Mouse (Mus musculus): ENCODE measurements around the gene Slc16a4. TPM values are rescaled to one million over a fixed set of nuclear protein-coding genes. Genes with fewer than 3 reads are reported as not detected.

Gene Slc16a4
- polyA plus RNA-seq, 1 experiment, result 0.05 TPM

DNA sequence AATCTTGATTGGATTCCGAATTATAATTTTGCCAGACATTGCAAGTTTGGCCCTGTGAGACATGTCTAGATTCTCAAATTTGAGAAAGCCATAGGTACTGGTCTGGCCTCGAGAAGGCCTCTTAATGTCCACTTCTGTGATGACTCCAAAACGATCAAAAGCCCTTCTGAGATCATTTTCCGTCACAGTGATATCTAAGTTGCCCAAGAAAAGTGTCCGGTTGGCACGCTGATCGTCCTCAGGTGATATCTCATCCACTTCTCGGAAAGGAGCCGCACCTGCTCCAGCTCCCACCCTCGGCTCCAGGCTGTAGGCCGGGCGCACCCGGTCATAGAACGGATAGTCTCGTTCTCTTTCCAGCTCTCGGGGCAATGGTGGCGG lies 40.7 kb downstream of the Slc16a4 start:
- no peak for DNase-seq (ENCODE audit: low read depth in 1 of 2, low spot score in 2 of 2)
- TF ChIP-seq CTCF (IDR thresholded peaks at IDR 0.05; ENCODE audit: extremely low read depth, insufficient read depth, insufficient read length, insufficient replicate concordance), result no peak
- no peak for TF ChIP-seq POLR2A (IDR thresholded peaks at IDR 0.05; ENCODE audit: low read depth, low read length)
- H3K27ac ChIP-seq (ENCODE audit: insufficient read depth, low read length), result no peak overlapping the region

GRCm38 (mm10) chr3:107332127-107332959 lies 41.3 kb downstream of the Slc16a4 start:
- Histone ChIP-seq H3K27ac (ENCODE audit: insufficient read depth, low read length) (peak overlapping the region; percentile 82), H3K36me3 (ENCODE audit: control insufficient read depth, insufficient read depth, low read length) (peaks cover 11% of the 10 kb centered on the region), H3K4me3 (ENCODE audit: extremely low read depth, insufficient read depth, insufficient read length) (peak overlapping the region; percentile 96), H3K4me1 (ENCODE audit: control insufficient read depth, insufficient read depth, insufficient read length) (peaks cover 13% of the 10 kb centered on the region; the same call in 1 of the 2 replicates), H3K27me3 (ENCODE audit: control insufficient read depth, insufficient read depth, low read length) (no peaks in the 10 kb centered on the region)
- TF ChIP-seq CTCF (IDR thresholded peaks at IDR 0.05; ENCODE audit: extremely low read depth, insufficient read depth, insufficient read length, insufficient replicate concordance) (no peak), POLR2A (IDR thresholded peaks at IDR 0.05; ENCODE audit: low read depth, low read length) (no peak)
- DNase-seq (ENCODE audit: low read depth in 1 of 2, low spot score in 2 of 2), result peak in 1 of 2 experiments; percentile 12
- WGBS, result under 1% methylated on average over 75 of the region's 75 CpGs

More for the DNA sequence above, 40.7 kb downstream of the Slc16a4 start:
- peaks cover 13% of the 10 kb centered on the region; the same call in 1 of the 2 replicates for H3K4me1 ChIP-seq (ENCODE audit: control insufficient read depth, insufficient read depth, insufficient read length)
- H3K36me3 ChIP-seq (ENCODE audit: control insufficient read depth, insufficient read depth, low read length), result peaks cover 11% of the 10 kb centered on the region
- WGBS, result 37% methylated on average over 17 of the region's 17 CpGs
- no peaks in the 10 kb centered on the region for H3K27me3 ChIP-seq (ENCODE audit: control insufficient read depth, insufficient read depth, low read length)
- peak overlapping the region; percentile 96 for H3K4me3 ChIP-seq (ENCODE audit: extremely low read depth, insufficient read depth, insufficient read length)

GRCm38 (mm10) chr3:107332960-107333380 lies 41.9 kb downstream of the Slc16a4 start:
- Histone ChIP-seq H3K27me3 (ENCODE audit: control insufficient read depth, insufficient read depth, low read length) (no peaks in the 10 kb centered on the region), H3K27ac (ENCODE audit: insufficient read depth, low read length) (peak overlapping the region; percentile 93), H3K36me3 (ENCODE audit: control insufficient read depth, insufficient read depth, low read length) (peaks cover 11% of the 10 kb centered on the region), H3K4me1 (ENCODE audit: control insufficient read depth, insufficient read depth, insufficient read length) (peaks cover 13% of the 10 kb centered on the region; the same call in 1 of the 2 replicates), H3K4me3 (ENCODE audit: extremely low read depth, insufficient read depth, insufficient read length) (peak overlapping the region; percentile 96)
- DNase-seq (ENCODE audit: low read depth in 1 of 2, low spot score in 2 of 2), result peak; percentile 88 to 99
- TF ChIP-seq POLR2A (IDR thresholded peaks at IDR 0.05; ENCODE audit: low read depth, low read length) (peak; percentile 62), CTCF (IDR thresholded peaks at IDR 0.05; ENCODE audit: extremely low read depth, insufficient read depth, insufficient read length, insufficient replicate concordance) (no peak)
- WGBS, result under 1% methylated on average over 37 of the region's 37 CpGs

GRCm38 (mm10) chr3:107333381-107334201 lies 42.6 kb downstream of the Slc16a4 start, which contains the start of gene Rbm15:
TSS of gene Rbm15 (minus strand) at chr3:107333673.
- Histone ChIP-seq H3K27ac (ENCODE audit: insufficient read depth, low read length) (peak within 1 kb of the TSS; percentile 93), H3K36me3 (ENCODE audit: control insufficient read depth, insufficient read depth, low read length) (peaks cover 11% of the 10 kb centered on the region), H3K27me3 (ENCODE audit: control insufficient read depth, insufficient read depth, low read length) (no peaks in the 10 kb centered on the region), H3K4me3 (ENCODE audit: extremely low read depth, insufficient read depth, insufficient read length) (peak within 1 kb of the TSS; percentile 96), H3K4me1 (ENCODE audit: control insufficient read depth, insufficient read depth, insufficient read length) (peaks cover 13% of the 10 kb centered on the region; the same call in 1 of the 2 replicates)
- peak; percentile 92 to 100 for DNase-seq (ENCODE audit: low read depth in 1 of 2, low spot score in 2 of 2)
- under 1% methylated on average over 62 of the region's 62 CpGs for WGBS
- peak; percentile 73 for TF ChIP-seq POLR2A (IDR thresholded peaks at IDR 0.05; ENCODE audit: low read depth, low read length)
- no peak for TF ChIP-seq CTCF (IDR thresholded peaks at IDR 0.05; ENCODE audit: extremely low read depth, insufficient read depth, insufficient read length, insufficient replicate concordance)

DNA sequence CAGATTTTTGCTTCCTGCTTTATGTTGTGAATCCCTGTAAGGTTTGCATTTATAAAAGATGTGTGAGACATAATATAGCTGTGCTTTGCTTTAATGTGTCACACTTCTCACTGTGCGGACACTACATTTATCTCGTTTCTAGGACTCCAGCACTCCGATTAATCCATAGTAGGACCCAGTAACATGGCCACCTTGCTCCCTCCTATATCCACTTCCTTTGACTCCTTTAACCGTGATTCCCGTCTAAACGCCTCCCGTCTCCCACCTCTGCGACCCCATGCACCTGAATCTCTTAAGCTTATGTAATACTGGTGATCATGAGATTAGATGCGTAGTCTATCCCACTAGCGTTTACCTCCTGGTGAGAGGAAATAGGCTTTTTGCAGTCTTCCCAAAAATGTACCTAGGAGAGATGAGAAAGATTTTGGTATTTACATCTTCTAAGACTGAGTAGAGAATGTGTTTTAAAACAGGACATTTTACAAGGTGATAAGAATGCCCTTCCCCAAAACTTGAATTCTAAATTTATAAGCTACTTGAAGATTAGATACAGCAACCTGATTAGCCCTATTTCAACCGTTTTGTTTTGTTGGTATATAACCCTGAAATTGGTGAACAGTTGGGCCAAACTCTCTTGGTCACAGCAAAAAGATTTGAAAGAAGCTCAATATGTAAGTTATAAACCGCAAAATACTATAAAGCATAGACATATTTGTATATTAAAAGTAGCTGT lies 43.3 kb downstream of the Slc16a4 start:
- H3K4me1 ChIP-seq (ENCODE audit: control insufficient read depth, insufficient read depth, insufficient read length), result peaks cover 13% of the 10 kb centered on the region; the same call in 1 of the 2 replicates
- peak overlapping the region; percentile 93 for H3K27ac ChIP-seq (ENCODE audit: insufficient read depth, low read length)
- TF ChIP-seq CTCF (IDR thresholded peaks at IDR 0.05; ENCODE audit: extremely low read depth, insufficient read depth, insufficient read length, insufficient replicate concordance) (no peak), POLR2A (IDR thresholded peaks at IDR 0.05; ENCODE audit: low read depth, low read length) (no peak)
- H3K36me3 ChIP-seq (ENCODE audit: control insufficient read depth, insufficient read depth, low read length), result peaks cover 11% of the 10 kb centered on the region
- DNase-seq (ENCODE audit: low read depth in 1 of 2, low spot score in 2 of 2), result no peak
- peak overlapping the region; percentile 72 for H3K4me3 ChIP-seq (ENCODE audit: extremely low read depth, insufficient read depth, insufficient read length)
- H3K27me3 ChIP-seq (ENCODE audit: control insufficient read depth, insufficient read depth, low read length), result no peaks in the 10 kb centered on the region
- 12% methylated on average over 12 of the region's 12 CpGs for WGBS

- Histone ChIP-seq H3K27ac (ENCODE audit: insufficient read depth, low read length) (no peak overlapping the region), H3K4me1 (ENCODE audit: control insufficient read depth, insufficient read depth, insufficient read length) (no peaks in the 10 kb centered on the region), H3K4me3 (ENCODE audit: extremely low read depth, insufficient read depth, insufficient read length) (no peak overlapping the region), H3K27me3 (ENCODE audit: control insufficient read depth, insufficient read depth, low read length) (no peaks in the 10 kb centered on the region), H3K36me3 (ENCODE audit: control insufficient read depth, insufficient read depth, low read length) (no peaks in the 10 kb centered on the region)
- 74% methylated on average over 3 of the region's 3 CpGs for WGBS
- DNase-seq (ENCODE audit: low read depth in 1 of 2, low spot score in 2 of 2), result no peak
- TF ChIP-seq POLR2A (IDR thresholded peaks at IDR 0.05; ENCODE audit: low read depth, low read length), result no peak
- no peak for TF ChIP-seq CTCF (IDR thresholded peaks at IDR 0.05; ENCODE audit: extremely low read depth, insufficient read depth, insufficient read length, insufficient replicate concordance)
Measured at GRCm38 (mm10) chr3:107343971-107344370, 52.9 kb downstream of the Slc16a4 start.
